Mouse (Mus musculus) urinary bladder, adult 18-20 months (tissue): ENCODE data around the gene Rspo1.

Source experiments
- DNase-seq, 2 experiments: peaks; one replicate each; pipeline ENCODE4 v3.0.0; 2022; ENCODE audit warnings: low spot score in 2 of 2, mixed read lengths in 2 of 2

The Rspo1 gene

DNA sequence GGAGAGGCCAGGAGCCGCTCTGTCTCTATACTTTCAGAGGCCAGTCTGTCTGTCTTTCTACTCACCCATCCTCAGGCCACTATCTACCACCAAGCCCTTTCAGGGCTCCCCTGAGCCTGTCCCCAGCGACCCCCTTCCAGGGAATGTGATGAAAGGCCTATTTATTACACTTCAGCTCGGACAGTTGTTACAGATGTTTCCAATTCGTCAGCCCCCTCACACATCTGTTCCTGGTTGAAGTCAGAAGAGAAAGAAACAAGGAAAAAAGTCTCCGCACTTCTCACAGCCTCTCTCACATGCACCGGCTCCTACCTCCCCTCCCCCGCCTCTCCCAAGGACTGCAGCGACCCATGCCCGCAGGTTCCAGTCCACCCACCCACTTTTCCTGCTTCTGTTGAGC, 13.9 kb upstream of the Rspo1 start:
- DNase-seq: no peak

DNA sequence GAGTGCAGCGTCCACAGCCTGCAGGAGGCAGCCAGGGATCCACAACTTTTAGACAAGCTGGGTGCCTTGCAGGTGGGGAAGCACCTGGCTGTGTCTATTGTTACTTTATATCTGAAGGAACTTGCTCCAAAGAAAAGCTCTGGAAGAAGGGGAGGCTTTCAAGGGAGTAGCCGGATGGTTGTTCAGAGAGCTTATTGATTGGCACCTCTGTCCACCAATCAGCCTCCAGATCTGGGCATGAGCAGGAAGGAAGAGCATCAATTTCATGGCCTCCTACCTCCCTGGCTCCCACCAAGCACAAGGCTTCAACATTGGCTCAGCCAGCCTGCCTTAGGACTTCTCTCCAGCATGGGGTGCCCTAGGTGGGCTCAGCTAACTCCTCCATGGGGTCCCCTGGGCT, 12.9 kb upstream of the Rspo1 start:
- DNase-seq: no peak

DNA sequence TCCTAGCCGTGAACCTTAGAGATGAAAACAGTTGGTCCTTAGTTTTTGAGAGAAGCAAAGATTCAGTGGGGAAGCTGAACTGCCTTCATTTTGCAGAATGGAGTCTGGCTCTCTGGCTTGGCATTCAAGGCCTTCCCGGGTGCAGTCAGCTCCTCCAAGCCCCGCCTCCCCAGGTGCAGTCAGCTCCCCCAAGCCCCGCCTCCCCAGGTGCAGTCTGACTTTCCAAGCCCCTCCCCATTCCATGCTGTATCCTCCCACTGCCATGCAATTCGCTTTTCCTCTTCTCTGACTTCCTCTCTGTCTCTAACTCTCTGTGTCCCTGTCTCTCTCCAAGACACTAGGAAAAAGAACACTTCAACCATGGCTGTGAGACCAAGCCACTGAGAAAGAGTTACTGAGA, 8.0 kb upstream of the Rspo1 start:
- DNase-seq: no peak

DNA sequence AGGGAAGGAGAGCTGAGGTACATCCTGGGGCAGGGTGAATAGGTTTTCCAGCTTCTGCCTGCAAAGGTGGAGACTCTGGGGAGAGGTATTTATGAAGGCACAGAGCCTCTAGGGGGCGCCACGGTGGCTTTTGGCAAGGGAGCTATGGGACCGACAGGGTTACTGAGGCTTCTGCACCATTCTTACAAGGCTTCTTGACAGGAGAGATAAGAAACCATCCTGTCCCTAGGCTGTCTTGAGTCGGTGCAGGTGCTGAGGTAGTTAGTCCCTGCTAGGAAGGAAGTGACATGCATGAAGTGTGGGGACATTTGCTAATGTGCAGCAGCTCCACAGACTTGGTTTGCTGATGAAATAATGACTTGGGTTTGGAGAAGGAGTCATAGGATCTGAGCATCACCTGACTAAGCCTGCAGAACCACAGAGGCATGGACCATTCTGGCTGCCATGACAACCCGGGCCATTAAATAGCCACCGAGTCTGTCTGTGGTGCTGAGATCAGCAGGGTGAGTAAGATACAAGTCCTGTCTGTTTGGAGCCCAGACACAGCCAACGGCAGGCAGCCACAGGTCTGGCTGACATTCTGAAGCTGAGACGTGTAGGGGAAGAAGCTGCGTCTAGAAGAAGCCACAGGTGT, 2.2 kb upstream of the Rspo1 start:
- DNase-seq: no peak

DNA sequence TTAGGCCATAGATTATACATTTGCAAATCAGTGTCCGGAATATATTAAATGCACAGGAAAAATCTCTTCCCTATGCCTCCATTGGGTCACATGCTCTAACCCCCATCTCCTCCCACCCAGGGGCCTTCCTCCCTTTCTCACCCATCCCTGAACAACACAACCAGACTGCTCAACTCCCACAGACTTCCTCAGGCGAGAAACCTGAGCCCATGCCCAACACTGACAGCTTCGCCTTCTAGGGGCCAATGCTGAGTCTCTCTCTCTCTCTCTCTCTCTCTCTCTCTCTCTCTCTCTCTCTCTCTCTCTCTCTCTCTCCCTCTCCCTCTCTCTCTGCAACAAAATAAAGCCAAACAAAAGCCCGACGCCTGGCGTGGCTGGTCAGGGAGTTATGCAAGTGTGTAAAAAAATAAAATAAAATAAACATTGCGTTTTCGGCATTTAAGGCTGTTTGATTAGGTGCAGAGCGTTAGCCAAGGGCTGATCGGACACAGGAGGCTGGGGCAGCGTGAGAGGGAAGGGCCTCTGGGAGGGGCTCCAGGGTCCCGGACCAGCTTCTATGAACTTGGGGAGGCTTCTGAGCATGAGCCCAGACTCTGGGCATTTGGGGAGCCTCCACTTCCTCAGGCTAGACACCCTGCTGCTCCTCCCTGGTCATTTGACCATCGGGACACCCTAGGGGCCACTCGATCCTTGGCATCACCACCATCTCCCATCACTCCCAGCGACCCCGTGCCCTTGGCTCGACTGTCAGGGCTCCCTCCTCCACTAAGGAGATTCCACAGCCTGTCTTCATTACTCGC, 1.2 kb upstream of the Rspo1 start:
- peak in 1 of 2 experiments; percentile 22 for DNase-seq

DNA sequence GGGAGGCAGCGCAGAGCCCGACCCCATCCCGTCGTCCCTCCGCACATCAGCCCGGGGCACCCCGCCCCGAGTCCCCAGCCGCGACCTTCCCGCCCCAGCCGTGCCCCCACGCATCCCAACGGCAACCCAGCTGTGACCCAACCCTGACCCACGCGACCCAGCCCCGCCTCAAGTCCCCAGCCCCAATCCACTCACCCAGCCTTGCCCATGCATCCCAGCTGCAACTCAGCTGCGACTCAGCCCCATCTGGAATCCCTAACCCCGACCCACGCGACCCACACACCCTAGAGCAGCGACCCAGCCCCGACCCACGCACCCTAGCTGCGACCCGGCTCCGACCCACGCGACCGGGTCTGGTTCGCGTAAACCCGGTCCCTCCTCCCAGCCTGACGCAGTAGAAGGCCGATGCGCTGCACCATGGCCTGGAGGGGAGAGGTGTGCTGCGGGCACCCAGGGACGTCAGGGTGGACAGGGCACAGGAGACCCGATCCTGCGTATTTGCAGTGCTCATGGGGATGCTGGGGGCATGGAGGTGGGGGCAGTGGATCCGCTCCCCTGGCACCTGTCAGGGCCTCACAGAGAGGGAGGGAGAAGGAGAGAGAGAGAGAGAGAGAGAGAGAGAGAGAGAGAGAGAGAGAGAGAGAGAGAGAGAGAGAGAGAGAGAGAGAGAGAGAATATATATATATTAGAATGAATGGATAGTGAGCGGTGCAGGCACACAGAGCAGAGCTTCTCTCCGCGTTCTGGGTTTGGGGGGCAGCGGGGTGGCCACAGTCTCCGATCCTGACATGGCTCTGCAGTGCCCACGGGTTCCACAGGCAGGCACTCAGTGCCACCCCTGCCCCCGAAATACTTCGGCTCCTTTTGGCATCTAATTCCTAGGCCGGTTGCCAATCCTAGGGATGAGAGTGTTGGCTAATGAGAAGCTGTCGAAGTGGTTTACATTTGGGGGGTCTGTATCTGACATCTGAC, 795 bp downstream of the Rspo1 start:
- no peak for DNase-seq

DNA sequence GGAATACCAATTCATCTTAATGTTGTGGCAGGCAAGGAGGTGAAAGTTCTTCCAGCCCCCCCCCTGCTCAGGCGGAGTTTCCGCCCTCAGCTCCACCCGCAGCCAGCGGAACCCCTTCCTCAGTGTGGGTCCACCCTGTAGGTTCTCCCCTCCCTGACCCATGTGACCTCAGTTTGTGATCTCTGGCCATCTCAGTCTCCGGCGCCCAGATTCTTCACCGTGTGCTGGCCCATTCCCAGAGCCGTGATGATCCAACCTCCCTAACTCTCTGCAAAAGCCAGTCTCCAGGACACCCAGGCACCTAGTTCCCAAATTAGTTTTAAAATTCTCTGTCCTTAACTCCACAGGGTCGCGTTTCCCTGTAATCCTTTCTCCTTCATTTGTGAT, 1.5 kb downstream of the Rspo1 start:
- DNase-seq: no peak

DNA sequence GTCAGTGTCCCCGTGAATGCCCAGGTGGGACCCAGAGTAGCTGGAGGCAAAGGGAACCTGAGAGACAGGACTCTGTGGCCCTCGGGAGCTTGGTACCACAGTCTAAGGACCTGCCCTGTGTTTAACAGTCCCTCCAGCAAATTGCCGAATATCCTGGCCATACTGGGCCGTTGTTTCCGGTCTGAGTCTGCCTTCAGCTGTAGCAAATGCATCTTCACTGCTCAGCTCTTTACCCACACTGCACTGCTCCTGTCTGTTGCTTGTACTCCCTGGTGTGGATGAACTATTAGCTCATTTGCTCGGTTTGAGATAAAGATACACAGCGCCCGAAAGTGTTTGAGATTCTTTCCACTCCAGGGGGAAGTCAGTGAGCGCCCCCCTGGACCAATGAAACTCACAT, 2.2 kb downstream of the Rspo1 start:
- DNase-seq: no peak

DNA sequence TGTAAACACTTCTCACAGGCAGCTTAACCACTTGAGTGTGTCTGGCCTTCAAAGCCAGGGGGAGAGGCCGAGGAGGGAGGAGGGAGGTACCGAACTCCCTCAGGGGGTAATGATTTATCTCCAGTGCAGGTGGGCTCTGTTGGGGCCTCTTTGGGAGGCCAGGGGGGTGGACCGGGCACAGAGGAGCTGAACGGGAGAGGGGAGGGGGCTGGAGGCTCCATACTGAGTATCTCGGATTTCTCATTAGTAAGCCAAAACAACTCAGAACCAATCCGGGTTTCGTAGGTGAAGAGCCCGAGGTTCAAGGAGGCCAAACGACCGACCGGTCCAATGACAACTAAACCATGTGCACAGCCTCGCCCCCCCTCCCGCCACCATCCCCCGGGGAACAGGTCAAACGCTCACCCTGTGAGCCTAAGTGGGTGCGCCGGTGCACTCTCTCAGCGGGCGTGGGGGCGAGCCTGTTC, 3.6 kb downstream of the Rspo1 start:
- no peak for DNase-seq

DNA sequence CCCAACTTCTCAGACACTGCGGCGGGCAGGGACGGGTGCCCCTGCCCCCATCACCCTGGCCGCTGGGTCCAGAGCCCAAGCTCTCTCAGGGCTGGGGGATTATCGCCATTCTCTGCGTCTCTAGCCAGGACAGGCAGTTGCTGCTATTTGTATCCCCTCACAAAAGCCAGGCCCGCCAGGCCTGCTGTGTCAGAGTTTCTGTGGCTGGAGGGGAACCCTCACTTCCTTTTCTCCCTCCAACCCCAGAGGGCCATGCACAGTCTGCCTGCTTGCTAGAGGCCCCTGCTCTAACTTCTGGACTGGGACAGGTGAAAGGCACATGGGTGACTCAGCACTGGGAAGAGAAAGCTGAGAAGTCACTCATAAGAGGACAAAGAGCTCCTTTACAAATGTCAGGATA, 4.1 kb downstream of the Rspo1 start:
- DNase-seq: no peak

DNA sequence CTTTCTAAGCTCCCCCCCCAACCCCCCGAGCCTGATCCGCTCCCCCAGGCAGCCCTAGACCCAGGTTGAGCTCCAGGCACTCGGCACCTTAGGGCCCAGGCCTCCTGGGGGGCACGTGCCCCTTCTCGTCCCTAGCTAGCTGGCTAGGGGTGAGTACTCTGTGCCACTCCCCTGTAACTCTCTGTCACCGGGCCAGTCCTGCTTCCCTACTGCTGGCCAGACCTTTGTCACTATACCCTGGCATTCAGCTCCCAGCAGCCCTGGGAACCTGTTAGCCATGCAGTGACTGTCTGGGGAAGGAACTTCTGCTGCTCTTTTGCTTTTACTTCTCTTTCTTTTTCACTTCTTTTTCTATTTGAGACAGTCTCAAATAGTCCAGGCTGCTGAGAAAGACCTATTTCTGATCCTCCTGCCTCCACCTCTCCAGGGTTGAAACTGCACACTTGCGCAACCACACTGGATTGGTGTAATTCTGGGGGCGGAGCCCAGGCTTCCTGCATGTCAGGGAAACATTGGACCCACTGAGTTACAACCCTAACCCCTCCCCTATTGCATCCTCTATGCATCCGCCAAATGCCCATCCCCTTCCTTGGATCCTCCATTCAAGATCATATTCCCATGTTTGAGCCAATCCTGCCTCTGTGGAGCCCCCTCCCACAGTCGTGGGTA, 11.4 kb downstream of the Rspo1 start:
- DNase-seq: no peak

DNA sequence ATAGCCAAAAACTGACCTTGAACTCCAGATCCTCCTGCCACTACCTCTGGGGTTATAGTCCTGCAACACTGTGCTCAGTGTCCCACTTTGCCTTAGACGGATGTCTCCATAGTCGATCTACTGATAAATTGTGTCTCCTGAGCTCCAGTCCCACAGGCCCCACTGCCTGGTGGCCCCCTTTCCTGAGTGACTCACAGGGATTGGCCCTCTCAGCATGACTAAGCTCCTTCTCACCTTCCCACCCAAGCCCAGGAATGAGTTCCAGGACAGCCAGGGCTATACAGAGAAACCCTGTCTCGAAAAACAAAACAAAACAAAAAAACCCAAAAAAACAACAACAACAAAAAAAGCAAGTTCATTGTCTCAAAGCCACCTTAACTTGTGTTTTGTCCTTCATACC, 13.3 kb downstream of the Rspo1 start:
- DNase-seq: no peak

DNA sequence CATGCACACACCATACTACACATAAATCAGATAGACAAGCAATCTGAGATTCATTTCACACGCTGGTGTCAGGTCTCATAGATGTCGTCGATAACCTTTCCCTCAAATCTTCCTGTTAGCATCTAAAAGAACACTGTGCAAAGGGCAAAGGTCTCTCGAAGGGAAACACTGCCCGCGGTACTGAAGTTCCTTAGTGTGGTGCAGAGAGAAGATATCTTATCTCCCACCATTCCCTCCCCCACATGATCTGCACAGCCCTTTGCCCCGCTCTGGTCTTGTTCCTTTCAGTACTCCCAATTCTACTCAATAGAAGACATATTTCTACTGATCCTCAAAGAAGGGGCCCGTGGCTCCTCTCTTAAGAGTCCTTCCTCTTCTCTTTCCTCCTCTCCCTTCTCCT, 16.7 kb downstream of the Rspo1 start:
- DNase-seq: no peak

DNA sequence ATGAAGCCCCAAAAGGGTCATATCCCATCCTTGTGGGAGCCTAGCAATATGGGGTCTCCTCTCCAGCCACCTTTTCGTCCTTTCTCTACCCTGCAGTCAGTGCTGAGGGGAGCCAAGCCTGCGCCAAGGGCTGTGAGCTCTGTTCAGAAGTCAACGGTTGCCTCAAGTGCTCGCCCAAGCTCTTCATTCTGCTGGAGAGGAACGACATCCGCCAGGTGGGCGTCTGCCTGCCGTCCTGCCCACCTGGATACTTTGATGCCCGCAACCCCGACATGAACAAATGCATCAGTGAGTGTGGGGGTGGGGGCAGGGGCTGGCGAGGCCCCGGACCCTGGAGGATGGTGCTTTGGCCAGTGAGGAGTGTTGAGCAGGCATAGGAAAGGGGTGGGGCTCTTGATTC, 18.7 kb downstream of the Rspo1 start:
- DNase-seq: no peak

DNA sequence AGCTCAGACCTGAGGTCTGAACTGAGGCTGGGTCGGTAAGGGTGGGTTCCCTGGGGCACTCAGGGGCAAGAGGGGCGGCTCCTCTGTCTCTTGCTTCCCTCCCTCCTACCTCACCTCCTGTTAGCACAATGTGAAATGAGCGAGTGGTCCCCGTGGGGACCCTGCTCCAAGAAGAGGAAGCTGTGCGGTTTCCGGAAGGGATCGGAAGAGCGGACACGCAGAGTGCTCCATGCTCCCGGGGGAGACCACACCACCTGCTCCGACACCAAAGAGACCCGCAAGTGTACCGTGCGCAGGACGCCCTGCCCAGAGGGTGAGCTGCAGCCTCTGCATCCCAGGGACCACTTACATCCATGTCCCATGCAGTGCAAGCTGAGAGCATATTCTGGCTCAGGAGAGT, 21.2 kb downstream of the Rspo1 start:
- no peak for DNase-seq

DNA sequence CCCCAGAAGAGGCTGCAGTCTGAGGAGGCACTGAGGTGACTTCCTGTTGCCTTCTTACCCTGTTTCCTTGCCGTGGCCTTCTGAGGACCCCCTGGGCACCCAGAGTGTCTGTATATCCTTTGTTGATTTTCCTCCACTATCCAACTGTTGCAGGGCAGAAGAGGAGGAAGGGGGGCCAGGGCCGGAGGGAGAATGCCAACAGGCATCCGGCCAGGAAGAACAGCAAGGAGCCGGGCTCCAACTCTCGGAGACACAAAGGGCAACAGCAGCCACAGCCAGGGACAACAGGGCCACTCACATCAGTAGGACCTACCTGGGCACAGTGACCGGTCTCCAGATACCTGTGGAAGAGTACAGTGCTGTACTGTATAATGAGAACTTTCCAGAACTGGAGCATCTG, 22.0 kb downstream of the Rspo1 start:
- DNase-seq: no peak

DNA sequence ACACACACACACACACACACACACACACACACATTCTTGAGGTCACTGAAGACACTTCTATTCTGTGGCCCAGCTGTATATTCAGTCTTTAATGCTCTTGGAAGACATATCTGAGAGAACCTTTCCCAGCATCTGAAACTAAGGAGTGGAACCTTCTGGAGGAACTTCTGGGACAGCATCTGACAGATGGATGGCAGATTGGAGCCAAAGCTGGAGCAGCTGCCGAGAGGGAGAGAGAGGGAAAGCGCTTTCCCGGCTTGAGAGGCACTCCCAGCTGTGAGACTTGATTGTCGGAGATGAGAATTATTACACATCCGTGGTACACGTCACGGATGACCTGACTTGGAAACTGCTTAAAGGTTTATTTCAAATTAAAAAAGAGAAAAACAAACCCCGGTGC, 22.5 kb downstream of the Rspo1 start:
- DNase-seq: no peak

DNA sequence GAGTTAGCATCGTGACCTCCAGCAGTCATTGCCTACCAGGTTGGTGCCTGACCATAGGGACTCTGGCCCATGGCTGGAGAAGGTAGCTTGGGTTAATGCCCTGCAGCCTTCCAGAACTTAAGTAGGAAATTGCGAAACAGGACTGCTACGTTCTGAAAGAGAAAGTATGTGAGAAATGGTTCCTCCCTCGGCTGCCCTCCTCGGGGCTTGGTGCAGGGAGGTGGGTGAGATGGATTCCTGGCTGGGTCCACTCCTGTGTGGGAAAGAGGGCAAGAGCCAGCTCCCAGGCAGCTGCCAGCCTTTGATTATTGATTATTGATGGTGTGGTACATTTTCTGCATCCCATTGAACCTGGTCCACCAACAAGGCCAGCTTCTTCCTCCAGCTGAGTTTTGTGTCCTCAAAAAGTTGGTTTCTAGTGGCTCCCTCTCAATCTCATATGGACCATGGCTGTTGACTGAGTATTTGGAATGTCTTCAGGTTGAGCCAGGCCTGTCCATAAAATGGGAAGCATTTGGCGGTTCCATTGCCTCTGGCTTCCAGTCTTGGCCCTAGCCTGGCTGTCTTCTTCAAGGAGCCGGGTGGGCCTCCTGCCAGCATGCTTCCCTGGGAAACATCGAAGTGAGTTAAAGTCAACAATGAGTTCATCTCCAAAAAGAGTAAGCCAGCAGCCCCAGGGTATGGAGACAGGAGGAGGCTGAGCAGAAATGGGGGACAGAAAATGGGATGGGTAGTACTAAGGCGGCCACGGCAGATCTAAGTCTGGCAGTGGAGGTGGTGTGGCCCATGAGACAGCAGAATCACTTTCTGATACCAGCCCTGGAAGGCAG, 29.8 kb downstream of the Rspo1 start, which contains the start of gene Gnl2:
TSS of gene Gnl2 (plus strand) at position 780 of the 830 bp plus-strand sequence.
- peak in 1 of 2 experiments; percentile 49 for DNase-seq

DNA sequence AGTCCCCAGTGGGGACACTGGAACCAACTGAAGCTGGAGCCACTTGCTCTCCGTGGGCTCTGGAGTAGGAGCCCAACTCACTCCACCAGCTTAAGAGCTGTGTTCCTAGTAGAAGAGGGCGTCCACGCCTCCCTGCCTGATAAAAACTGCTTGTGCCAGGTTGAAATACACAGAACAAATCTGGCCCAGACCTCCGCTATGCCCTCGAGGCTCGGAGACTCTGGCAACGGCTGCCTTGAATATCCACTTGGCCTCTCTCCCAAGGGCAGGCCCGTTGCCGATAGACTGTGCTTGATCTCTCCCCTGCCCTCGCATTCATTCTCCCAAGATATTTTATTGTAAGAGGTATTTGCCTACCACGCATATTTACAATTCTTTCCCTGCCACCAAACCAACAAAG, 31.2 kb downstream of the Rspo1 start:
- DNase-seq: peak in 1 of 2 experiments; percentile 26

DNA sequence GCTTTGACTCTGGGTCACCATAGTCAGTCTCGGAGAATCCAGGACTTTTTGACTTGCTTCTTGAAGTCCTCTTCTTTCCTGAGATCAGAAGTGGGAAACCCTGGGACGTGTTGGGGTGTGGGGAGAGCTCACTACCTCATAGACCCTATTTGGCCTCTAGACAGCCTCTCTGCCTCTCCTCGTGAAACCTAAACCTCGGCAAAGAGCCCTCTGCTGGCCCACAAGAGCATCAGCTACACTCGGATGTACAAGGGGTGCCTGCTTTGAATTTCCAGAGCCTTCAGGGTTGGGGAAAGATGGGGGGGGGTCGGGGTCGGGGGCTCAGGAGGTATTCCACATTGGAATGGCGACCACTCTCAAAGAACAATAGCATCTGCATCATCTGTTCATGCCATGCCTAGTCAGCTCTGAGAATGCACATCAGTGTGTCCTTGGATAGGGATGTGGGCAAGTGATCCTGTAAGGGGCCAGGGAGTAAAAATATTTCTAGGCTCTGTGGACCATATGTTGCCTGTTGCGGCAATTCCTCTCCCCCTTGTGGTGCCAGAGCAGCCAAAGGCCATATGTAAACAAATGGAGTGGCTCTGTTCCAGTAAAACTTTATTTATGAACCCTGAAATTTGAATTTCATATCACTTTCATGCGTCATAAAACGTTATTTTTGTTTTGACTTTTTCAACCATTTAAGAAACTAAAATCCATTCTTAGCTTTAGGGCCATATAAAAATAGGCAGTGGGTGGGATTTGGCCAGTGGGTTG, 34.7 kb downstream of the Rspo1 start:
- DNase-seq: no peak
